Mouse (Mus musculus) central nervous system, embryonic 14 days (tissue): ENCODE data around the gene Cc2d1b. TPM values are rescaled to one million over a fixed set of nuclear protein-coding genes. Genes with fewer than 3 reads are reported as not detected.

ENCODE experiments used
- polyA plus RNA-seq: library from polyadenylated mRNA; depleted of rRNA; stranded (reverse); fragments of >200 nt; gene quantifications from 2 replicates; pipeline ENCODE4 v1.2.3, GENCODE M21; 2012; rRNA removed

The Cc2d1b gene
- polyA plus RNA-seq = 54.4 and 55.6 TPM in 2 replicates

GRCm38 (mm10) chr4:108619587-108620341, at the start of gene Cc2d1b:
Gene Cc2d1b (plus strand): TSS chr4:108619940.

GRCm38 (mm10) chr4:108578840-108579742, 40.6 kb upstream of the Cc2d1b start, which contains the start of the genes Prpf38a and Orc1:
Gene Prpf38a (minus strand): TSS chr4:108579336.
Gene Orc1 (plus strand): TSS chr4:108579423.

Other genes starting within 250 kb of the Cc2d1b start
- gene Shisal2a, start 236.6 kb upstream of the Cc2d1b start, polyA plus RNA-seq = 4.2 and 5.1 TPM in 2 replicates
- gene Gpx7, start 213.0 kb upstream of the Cc2d1b start, polyA plus RNA-seq = 24.2 and 38.1 TPM in 2 replicates
- 143 and 154 TPM in 2 replicates for gene Tut4, start 160.5 kb upstream of the Cc2d1b start, polyA plus RNA-seq
- gene Prpf38a, start 40.6 kb upstream of the Cc2d1b start, polyA plus RNA-seq = 53.9 and 61.6 TPM in 2 replicates
- gene Orc1, start 40.5 kb upstream of the Cc2d1b start, polyA plus RNA-seq = 2.7 and 2.9 TPM in 2 replicates
- gene 3110021N24Rik, start 99.7 kb downstream of the Cc2d1b start, polyA plus RNA-seq = 0.22 and 0.29 TPM in 2 replicates
- gene Zfyve9, start 160.9 kb downstream of the Cc2d1b start, polyA plus RNA-seq = 12.3 and 12.9 TPM in 2 replicates
- gene Btf3l4, start 213.7 kb downstream of the Cc2d1b start, polyA plus RNA-seq = 142 and 170 TPM in 2 replicates
- gene Txndc12, start 214.7 kb downstream of the Cc2d1b start, polyA plus RNA-seq = 57.7 and 58.0 TPM in 2 replicates
- gene Kti12, start 227.8 kb downstream of the Cc2d1b start, polyA plus RNA-seq = 30.7 and 31.5 TPM in 2 replicates
- 0.09 and 0.15 TPM in 2 replicates for gene A730015C16Rik, start 228.7 kb downstream of the Cc2d1b start, polyA plus RNA-seq